ENCODE assay signal across 8 mouse cellular contexts in the genomic region with DNA sequence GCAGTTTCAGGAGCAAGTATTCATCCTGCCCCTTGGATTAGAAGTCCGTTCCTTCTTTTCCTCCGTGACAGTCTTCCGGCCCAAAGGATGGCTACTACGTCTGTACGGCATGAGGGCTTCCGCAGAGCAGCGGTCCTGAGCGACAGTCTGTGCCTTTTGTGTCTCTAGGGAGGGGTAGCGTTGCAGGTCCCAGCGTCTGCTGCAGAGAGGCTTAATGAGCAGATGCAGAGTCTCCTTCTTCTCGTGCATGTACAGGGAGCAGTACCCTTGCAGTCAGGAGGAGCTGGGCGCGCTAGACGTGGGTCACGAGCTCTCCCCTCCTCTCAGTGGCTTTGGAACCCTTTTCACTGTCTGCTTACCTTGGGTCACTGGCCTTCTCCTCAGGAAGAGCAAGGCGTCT.
DNase-seq lines count a peak whose midpoint lies in the region; ATAC-seq and TF ChIP-seq lines count a peak whose summit lies in the region.
"Had no signal": no experiment of that assay in that cellular context is flagged by ENCODE, and none has a peak within 500 bp of the region (broad histone marks: within the 10 kb centered on the region; RNA-seq: fewer than 3 reads in every experiment).

No protein-coding gene starts in this region.

- H3K27me3 ChIP-seq in E14TG2a.4 (ENCODE audit: insufficient read depth, low read length), result no peaks in the 10 kb centered on the region
- H3K27me3 ChIP-seq in embryonic facial prominence, embryonic 11.5 days (ENCODE audit: control insufficient read depth, insufficient read depth, low read length), result no peaks in the 10 kb centered on the region
- peaks cover 4% of the 10 kb centered on the region; the same call in 1 of the 2 replicates for H3K27me3 ChIP-seq in hindbrain, embryonic 12.5 days
- H3K27me3 ChIP-seq in midbrain, embryonic 13.5 days, result no peaks in the 10 kb centered on the region

- H3K36me3 ChIP-seq in E14TG2a.4 (ENCODE audit: insufficient read depth, low read length), result peaks cover 7% of the 10 kb centered on the region
- H3K36me3 ChIP-seq in embryonic facial prominence, embryonic 11.5 days (replicated peaks; ENCODE audit: control insufficient read depth, insufficient read depth, low read depth, low read length), result no peaks in the 10 kb centered on the region
- no peaks in the 10 kb centered on the region for H3K36me3 ChIP-seq in hindbrain, embryonic 12.5 days
- no peaks in the 10 kb centered on the region for H3K36me3 ChIP-seq in midbrain, embryonic 13.5 days

- no peak overlapping the region for H3K27ac ChIP-seq in embryonic facial prominence, embryonic 11.5 days (replicated peaks; ENCODE audit: low read depth, low read length)
- H3K27ac ChIP-seq in hindbrain, embryonic 12.5 days, result no peak overlapping the region
- H3K27ac ChIP-seq in midbrain, embryonic 13.5 days, result no peak overlapping the region
- H3K27ac ChIP-seq: kidney, postnatal 0 days had no signal

- H3K4me1 ChIP-seq in E14TG2a.4 (replicated peaks; ENCODE audit: low read depth, low read length), result peaks cover 52% of the 10 kb centered on the region
- peaks cover 3% of the 10 kb centered on the region; the same call in 1 of the 2 replicates for H3K4me1 ChIP-seq in embryonic facial prominence, embryonic 11.5 days (ENCODE audit: control insufficient read depth, insufficient read depth, low read length)
- H3K4me1 ChIP-seq in hindbrain, embryonic 12.5 days, result peaks cover 32% of the 10 kb centered on the region
- H3K4me1 ChIP-seq in midbrain, embryonic 13.5 days (replicated peaks), result peaks cover 33% of the 10 kb centered on the region

- no peak for DNase-seq in embryonic facial prominence, embryonic 11.5 days (ENCODE audit: low spot score)
- no peak for DNase-seq in left cerebral cortex, adult 18-20 months (ENCODE audit: low spot score in 2 of 2)
- no peak for DNase-seq in right cerebral cortex, postnatal 25 days
- DNase-seq in lung, postnatal 36 days, result no peak

- H3K9me3 ChIP-seq in E14TG2a.4 (ENCODE audit: low read length), result no peaks in the 10 kb centered on the region
- H3K9me3 ChIP-seq in embryonic facial prominence, embryonic 11.5 days (replicated peaks; ENCODE audit: control insufficient read depth, low read length), result no peaks in the 10 kb centered on the region
- no peaks in the 10 kb centered on the region for H3K9me3 ChIP-seq in hindbrain, embryonic 12.5 days (replicated peaks)
- H3K9me3 ChIP-seq in midbrain, embryonic 13.5 days, result no peaks in the 10 kb centered on the region

- no peak for TF ChIP-seq CTCF in E14TG2a.4 (conservative IDR thresholded peaks at IDR 0.05; ENCODE audit: low read length)

- H3K9ac ChIP-seq in embryonic facial prominence, embryonic 11.5 days (replicated peaks; ENCODE audit: low read length), result peak overlapping the region; percentile 19; the same call in 1 of the 2 replicates
- H3K9ac ChIP-seq in hindbrain, embryonic 12.5 days, result no peak overlapping the region
- 0 out of 2 replicates have a peak overlapping the region, but pooled peaks have one; percentile 44 for H3K9ac ChIP-seq in midbrain, embryonic 13.5 days (replicated peaks)

- peak overlapping the region; percentile 15; the same call in 1 of the 2 replicates for H3K4me2 ChIP-seq in embryonic facial prominence, embryonic 11.5 days (ENCODE audit: low read depth, low read length)
- peak overlapping the region; percentile 36 for H3K4me2 ChIP-seq in hindbrain, embryonic 12.5 days (replicated peaks)
- H3K4me2 ChIP-seq in midbrain, embryonic 13.5 days (replicated peaks), result peak overlapping the region; percentile 43

- WGBS in embryonic facial prominence, embryonic 11.5 days, result 36% methylated on average over 16 of the region's 16 CpGs
- WGBS in hindbrain, embryonic 12.5 days, result 27% methylated on average over 16 of the region's 16 CpGs
- 19% methylated on average over 16 of the region's 16 CpGs for WGBS in midbrain, embryonic 13.5 days

- ATAC-seq in embryonic facial prominence, embryonic 11.5 days (replicated peaks; ENCODE audit: insufficient number of reproducible peaks, low FRiP score, low TSS enrichment, low read depth), result no peak
- peak; percentile 46; the same call in 1 of the 2 replicates for ATAC-seq in hindbrain, embryonic 12.5 days (ENCODE audit: low FRiP score)
- peak; percentile 55 for ATAC-seq in midbrain, embryonic 13.5 days

- H3K4me3 ChIP-seq in E14TG2a.4 (replicated peaks; ENCODE audit: low read length), result peak overlapping the region; percentile 58
- no peak overlapping the region for H3K4me3 ChIP-seq in embryonic facial prominence, embryonic 11.5 days (ENCODE audit: low read depth, low read length)
- no peak overlapping the region for H3K4me3 ChIP-seq in hindbrain, embryonic 12.5 days
- peak overlapping the region; percentile 8; the same call in 1 of the 2 replicates for H3K4me3 ChIP-seq in midbrain, embryonic 13.5 days (replicated peaks)

Comparison
In these comparisons a context has a peak if more than half of its experiments do, and no peak if none do; other contexts are left out.
1. H3K4me3 ChIP-seq: peak in E14TG2a.4 (single experiment) and midbrain, embryonic 13.5 days (single experiment); none in embryonic facial prominence, embryonic 11.5 days (single experiment) and hindbrain, embryonic 12.5 days (single experiment).
2. Peak in every context shown above with its lines, with median percentiles within 50 percentile points of each other: H3K4me2 ChIP-seq.